Mouse (Mus musculus): ENCODE measurements around the gene Ccl2. TPM values are rescaled to one million over a fixed set of nuclear protein-coding genes. Genes with fewer than 3 reads are reported as not detected.

Ccl2 gene
- polyA plus RNA-seq, 1 experiment from 2014 or later: 5.0 TPM

DNA sequence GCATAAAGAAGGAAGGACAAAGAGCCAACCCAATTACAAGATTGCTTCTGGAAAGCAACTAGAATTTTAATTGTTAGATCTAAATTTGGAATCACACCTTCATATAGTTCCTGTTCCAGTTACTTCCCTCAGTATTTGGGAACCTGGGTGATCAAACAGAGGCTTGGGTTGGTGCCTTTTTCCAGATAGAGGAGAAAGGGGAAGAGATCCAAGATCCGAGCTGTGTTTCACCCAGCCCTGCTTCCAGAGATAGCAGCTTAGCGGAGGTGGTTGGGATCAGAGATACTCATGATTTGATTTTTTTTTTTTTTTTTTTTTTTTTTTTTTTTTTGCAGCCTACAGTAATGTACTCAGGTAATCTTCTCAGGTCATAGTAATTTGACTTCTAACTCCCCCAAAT, 486 bp downstream of the Ccl2 start:
- H3K4me1 ChIP-seq: peaks cover 21% of the 10 kb centered on the region
- H3K9ac ChIP-seq: no peak overlapping the region
- H3K4me2 ChIP-seq (replicated peaks): no peak overlapping the region
- H3K4me3 ChIP-seq (replicated peaks): no peak overlapping the region
- peaks cover 3% of the 10 kb centered on the region; the same call in 1 of the 2 replicates for H3K27me3 ChIP-seq
- ATAC-seq (ENCODE audit: insufficient number of reproducible peaks, low FRiP score, low TSS enrichment, low read depth): no peak
- 80% methylated on average over 2 of the region's 2 CpGs for WGBS
- H3K27ac ChIP-seq (replicated peaks): no peak overlapping the region
- no peaks in the 10 kb centered on the region for H3K36me3 ChIP-seq
- H3K9me3 ChIP-seq (replicated peaks): no peaks in the 10 kb centered on the region

DNA sequence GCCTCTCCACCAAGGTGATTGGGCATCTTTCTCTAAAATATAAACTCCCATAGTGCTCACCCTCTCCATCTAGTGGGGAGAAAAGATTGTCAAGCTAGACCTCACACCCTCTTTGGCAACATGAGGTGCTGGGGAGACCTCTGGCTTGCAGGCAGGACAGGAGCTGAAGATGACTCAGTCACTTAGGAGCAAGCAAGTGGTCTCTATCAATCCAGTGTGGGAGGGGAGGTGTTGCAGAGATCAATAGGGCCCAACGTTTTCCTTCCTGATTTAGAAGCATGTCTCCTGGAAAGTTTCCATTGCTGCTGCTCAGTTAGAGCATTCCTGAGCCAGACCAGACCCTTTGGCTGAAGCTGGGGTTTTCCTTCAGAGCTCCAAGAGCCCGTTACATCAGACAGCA, 3.2 kb downstream of the Ccl2 start, which contains the start of gene Gm17268:
Gene Gm17268 (minus strand): TSS at position 28 of the 400 bp plus-strand sequence.
- no peak within 1 kb of the TSS for H3K27ac ChIP-seq (replicated peaks)
- H3K27me3 ChIP-seq: peaks cover 3% of the 10 kb centered on the region; the same call in 1 of the 2 replicates
- H3K4me1 ChIP-seq: peaks cover 9% of the 10 kb centered on the region
- H3K9ac ChIP-seq: no peak within 1 kb of the TSS
- no peak within 1 kb of the TSS for H3K4me2 ChIP-seq (replicated peaks)
- no peak within 1 kb of the TSS for H3K4me3 ChIP-seq (replicated peaks)
- ATAC-seq (ENCODE audit: insufficient number of reproducible peaks, low FRiP score, low TSS enrichment, low read depth): no peak
- WGBS: 43% methylated on average over 2 of the region's 2 CpGs
- H3K9me3 ChIP-seq (replicated peaks): no peaks in the 10 kb centered on the region
- no peaks in the 10 kb centered on the region for H3K36me3 ChIP-seq

DNA sequence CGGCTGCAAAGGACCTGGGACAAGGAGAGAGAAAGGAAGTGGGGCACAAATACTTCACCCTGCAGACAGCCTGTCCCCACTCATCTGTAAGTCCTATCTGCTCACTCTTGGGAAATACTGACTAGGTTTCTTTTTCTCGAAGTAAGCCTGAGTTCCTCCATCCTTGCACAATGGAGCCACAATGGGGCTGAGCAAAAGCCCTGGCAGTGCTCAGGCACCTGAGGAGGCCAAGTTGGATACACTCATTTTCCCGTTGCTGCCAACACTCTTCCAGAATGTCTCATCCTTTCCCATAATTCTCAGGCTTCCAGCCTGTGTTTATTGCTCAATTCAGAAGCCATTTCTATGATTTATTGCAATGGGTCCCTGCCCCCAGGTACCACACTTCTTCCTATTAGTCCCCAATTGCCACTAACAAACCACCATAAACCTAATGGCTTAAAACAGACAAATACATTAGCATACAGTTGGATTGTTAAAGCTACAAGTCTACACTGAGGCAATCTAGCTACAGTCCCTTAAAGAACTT, 3.8 kb downstream of the Ccl2 start:
- H3K4me2 ChIP-seq (replicated peaks): no peak overlapping the region
- H3K4me1 ChIP-seq: peaks cover 9% of the 10 kb centered on the region
- no peak for ATAC-seq (ENCODE audit: insufficient number of reproducible peaks, low FRiP score, low TSS enrichment, low read depth)
- WGBS: 57% methylated on average over 3 of the region's 3 CpGs
- no peak overlapping the region for H3K9ac ChIP-seq
- H3K36me3 ChIP-seq: no peaks in the 10 kb centered on the region
- H3K27me3 ChIP-seq: peaks cover 3% of the 10 kb centered on the region; the same call in 1 of the 2 replicates
- no peaks in the 10 kb centered on the region for H3K9me3 ChIP-seq (replicated peaks)
- no peak overlapping the region for H3K27ac ChIP-seq (replicated peaks)
- no peak overlapping the region for H3K4me3 ChIP-seq (replicated peaks)

DNA sequence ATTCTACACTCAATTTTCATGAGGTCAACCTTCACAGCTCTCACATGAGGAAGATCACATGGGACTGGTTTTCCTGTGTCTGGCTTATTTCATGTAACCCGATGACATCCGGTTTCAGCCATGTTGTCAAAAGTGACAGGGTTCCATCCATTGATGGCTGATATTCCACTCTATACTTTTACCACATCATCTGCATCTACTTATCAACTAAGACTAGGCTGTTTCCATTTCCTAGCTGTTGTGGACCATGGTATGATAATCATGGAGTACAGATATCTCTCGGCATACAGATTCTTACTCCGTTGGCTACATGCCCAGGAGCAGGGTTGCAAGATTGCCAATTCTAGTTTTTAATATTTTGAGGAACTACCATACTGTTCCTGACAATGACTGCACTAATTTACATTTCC, 6.3 kb downstream of the Ccl2 start:
- Histone ChIP-seq H3K9ac (no peak overlapping the region), H3K4me1 (no peaks in the 10 kb centered on the region), H3K9me3 (replicated peaks) (no peaks in the 10 kb centered on the region), H3K4me3 (replicated peaks) (no peak overlapping the region), H3K36me3 (no peaks in the 10 kb centered on the region), H3K27me3 (peaks cover 3% of the 10 kb centered on the region; the same call in 1 of the 2 replicates), H3K27ac (replicated peaks) (no peak overlapping the region), H3K4me2 (replicated peaks) (no peak overlapping the region)
- ATAC-seq (ENCODE audit: insufficient number of reproducible peaks, low FRiP score, low TSS enrichment, low read depth): no peak
- 73% methylated on average over 4 of the region's 4 CpGs for WGBS

DNA sequence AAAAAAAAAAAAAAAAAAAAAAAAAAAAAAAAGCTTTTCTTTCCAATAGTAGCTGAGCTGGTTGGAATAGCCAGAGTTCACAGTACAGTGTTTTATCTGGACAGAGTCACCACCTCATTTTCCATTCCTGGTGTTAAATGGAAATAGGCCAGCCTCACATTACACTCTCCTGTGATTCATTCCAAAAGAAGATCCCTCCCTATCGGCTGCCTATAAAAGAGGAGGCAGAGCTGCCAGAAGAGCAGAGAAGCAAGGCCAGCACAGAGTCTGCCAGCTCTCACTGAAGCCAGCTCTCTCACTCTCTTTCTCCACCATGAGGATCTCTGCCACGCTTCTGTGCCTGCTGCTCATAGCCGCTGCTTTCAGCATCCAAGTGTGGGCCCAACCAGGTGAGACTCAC, 10.1 kb downstream of the Ccl2 start, which contains the start of gene Ccl7:
Gene Ccl7 (plus strand): TSS at position 242 of the 400 bp plus-strand sequence.
- Histone ChIP-seq H3K27me3 (0 out of 2 replicates have a peak, but pooled peaks cover 2% of the 10 kb centered on the region), H3K4me2 (replicated peaks) (no peak within 1 kb of the TSS), H3K36me3 (no peaks in the 10 kb centered on the region), H3K27ac (replicated peaks) (no peak within 1 kb of the TSS), H3K9me3 (replicated peaks) (no peaks in the 10 kb centered on the region), H3K4me3 (replicated peaks) (no peak within 1 kb of the TSS), H3K4me1 (no peaks in the 10 kb centered on the region), H3K9ac (no peak within 1 kb of the TSS)
- WGBS: 65% methylated on average over 3 of the region's 3 CpGs
- ATAC-seq (ENCODE audit: insufficient number of reproducible peaks, low FRiP score, low TSS enrichment, low read depth): no peak

DNA sequence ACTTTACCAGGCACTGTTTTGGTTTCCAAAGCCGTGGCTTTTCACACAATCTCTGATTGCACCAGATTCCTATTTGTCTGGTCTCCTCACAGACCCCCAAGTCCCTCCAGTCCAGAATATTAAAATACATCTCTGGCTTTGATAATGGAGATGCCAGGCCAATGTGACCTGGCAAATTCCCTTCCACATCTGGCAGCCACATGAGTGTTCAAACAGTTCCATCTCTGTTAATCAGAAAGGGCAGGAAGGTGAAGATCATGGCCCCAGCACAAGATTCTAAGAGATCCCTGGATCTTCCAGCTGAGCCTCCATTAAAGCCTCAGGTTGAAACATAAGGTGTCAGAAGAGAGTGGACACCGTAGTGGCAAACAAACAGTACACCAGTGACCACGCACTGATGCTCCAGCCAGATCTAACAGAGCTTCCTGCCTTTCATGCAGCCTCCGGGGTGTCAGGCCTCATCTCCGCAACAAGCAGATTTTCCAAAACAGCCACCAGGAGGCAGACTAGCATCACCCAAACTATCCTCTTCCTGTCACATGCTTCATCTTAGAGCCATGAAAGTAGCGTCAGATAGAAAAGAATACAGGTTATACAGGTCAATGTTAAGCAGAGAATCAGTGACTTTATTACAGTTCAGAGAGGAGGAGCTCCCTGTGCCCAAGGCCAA, 12.5 kb downstream of the Ccl2 start:
- Histone ChIP-seq H3K4me1 (no peaks in the 10 kb centered on the region), H3K36me3 (no peaks in the 10 kb centered on the region), H3K4me3 (replicated peaks) (no peak overlapping the region), H3K27ac (replicated peaks) (no peak overlapping the region), H3K9ac (no peak overlapping the region), H3K27me3 (0 out of 2 replicates have a peak, but pooled peaks cover 2% of the 10 kb centered on the region), H3K4me2 (replicated peaks) (no peak overlapping the region), H3K9me3 (replicated peaks) (no peaks in the 10 kb centered on the region)
- no peak for ATAC-seq (ENCODE audit: insufficient number of reproducible peaks, low FRiP score, low TSS enrichment, low read depth)
- 19% methylated on average over 6 of the region's 6 CpGs for WGBS

DNA sequence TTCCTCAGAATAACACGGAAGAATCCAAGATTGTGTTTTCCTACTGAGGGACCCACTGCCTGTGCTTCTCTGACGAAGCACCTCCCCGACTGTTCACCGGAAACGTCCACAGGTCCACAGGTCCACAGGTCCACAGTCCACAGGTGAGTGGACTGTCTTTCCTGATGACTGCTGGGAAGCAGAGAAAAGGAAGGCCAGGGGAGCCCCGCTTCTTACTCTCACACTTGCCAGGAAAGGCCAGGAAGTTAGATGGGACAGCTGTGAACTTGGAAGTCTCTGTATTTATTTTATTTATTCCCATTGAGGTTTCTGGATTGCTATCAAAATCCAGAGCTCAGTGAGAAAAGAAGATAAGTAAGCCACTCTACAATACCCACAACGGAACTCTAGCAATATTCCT, 18.5 kb downstream of the Ccl2 start:
- Histone ChIP-seq H3K27me3 (no peaks in the 10 kb centered on the region), H3K27ac (replicated peaks) (no peak overlapping the region), H3K9ac (no peak overlapping the region), H3K36me3 (no peaks in the 10 kb centered on the region), H3K4me1 (no peaks in the 10 kb centered on the region), H3K9me3 (replicated peaks) (no peaks in the 10 kb centered on the region), H3K4me3 (replicated peaks) (no peak overlapping the region), H3K4me2 (replicated peaks) (no peak overlapping the region)
- no peak for ATAC-seq (ENCODE audit: insufficient number of reproducible peaks, low FRiP score, low TSS enrichment, low read depth)
- 81% methylated on average over 7 of the region's 7 CpGs for WGBS

DNA sequence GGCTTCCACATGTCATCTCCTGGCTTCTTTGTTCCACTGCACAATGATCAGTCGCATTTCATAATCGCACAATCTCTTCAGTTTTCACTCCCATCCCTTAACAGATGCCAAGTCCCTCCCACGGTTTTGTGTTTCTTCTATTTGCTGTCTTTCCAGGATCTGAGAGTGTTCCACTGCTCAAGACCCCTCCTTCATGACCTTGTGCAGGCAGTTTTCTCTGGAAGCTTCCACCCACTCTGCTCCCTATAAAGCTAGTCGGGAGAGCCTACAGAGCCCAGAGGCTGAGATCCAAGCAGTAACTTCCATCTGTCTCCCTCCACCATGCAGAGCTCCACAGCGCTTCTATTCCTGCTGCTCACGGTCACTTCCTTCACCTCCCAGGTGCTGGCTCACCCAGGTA, 22.3 kb downstream of the Ccl2 start, which contains the start of gene Ccl11:
Gene Ccl11 (plus strand): TSS at position 178 of the 400 bp plus-strand sequence.
- ATAC-seq (ENCODE audit: insufficient number of reproducible peaks, low FRiP score, low TSS enrichment, low read depth): no peak
- H3K27ac ChIP-seq (replicated peaks): no peak within 1 kb of the TSS
- H3K4me1 ChIP-seq: no peaks in the 10 kb centered on the region
- H3K4me3 ChIP-seq (replicated peaks): no peak within 1 kb of the TSS
- H3K9ac ChIP-seq: no peak within 1 kb of the TSS
- H3K9me3 ChIP-seq (replicated peaks): no peaks in the 10 kb centered on the region
- H3K4me2 ChIP-seq (replicated peaks): no peak within 1 kb of the TSS
- no peaks in the 10 kb centered on the region for H3K27me3 ChIP-seq
- no peaks in the 10 kb centered on the region for H3K36me3 ChIP-seq
- WGBS: 67% methylated on average over 6 of the region's 6 CpGs

DNA sequence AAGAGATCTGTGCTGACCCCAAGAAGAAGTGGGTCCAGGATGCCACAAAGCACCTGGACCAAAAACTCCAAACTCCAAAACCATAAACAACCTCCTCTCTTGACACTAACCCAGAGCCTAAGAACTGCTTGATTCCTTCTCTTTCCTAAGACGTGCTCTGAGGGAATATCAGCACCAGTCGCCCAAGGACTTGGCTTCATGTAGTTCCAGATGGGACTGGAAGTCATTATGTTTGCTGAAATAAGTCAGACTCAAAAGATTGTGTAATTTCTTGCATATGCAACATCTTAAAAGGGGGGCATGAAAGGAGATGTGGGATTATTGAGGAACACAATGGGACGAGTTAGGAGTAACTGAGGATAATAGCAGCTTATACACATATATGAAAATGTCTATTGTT, 26.9 kb downstream of the Ccl2 start:
- ATAC-seq (ENCODE audit: insufficient number of reproducible peaks, low FRiP score, low TSS enrichment, low read depth): no peak
- Histone ChIP-seq H3K27me3 (peaks cover 3% of the 10 kb centered on the region; the same call in 1 of the 2 replicates), H3K4me1 (no peaks in the 10 kb centered on the region), H3K9me3 (replicated peaks) (no peaks in the 10 kb centered on the region), H3K27ac (replicated peaks) (no peak overlapping the region), H3K4me3 (replicated peaks) (no peak overlapping the region), H3K4me2 (replicated peaks) (no peak overlapping the region), H3K36me3 (no peaks in the 10 kb centered on the region), H3K9ac (no peak overlapping the region)
- WGBS: 34% methylated on average over 3 of the region's 3 CpGs

DNA sequence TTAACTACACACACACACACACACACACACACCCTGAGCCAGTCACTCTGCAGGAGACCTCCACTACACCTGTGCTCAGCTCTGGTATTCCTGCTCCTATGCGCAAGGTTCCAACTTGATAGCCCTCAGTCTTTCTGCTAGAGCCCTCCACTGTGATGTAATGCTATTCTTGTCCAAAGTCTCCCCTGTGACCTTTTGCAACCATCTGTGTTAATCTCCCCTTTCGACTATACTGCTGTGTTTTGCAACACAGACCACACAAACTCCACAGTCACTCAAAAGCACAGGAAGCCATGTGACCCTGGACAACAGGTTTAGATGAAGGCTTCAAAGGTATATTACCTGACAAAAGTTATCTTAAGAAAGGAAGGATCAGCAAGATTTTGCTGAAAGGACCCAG, 28.1 kb downstream of the Ccl2 start:
- 83% methylated on average over 2 of the region's 2 CpGs for WGBS

DNA sequence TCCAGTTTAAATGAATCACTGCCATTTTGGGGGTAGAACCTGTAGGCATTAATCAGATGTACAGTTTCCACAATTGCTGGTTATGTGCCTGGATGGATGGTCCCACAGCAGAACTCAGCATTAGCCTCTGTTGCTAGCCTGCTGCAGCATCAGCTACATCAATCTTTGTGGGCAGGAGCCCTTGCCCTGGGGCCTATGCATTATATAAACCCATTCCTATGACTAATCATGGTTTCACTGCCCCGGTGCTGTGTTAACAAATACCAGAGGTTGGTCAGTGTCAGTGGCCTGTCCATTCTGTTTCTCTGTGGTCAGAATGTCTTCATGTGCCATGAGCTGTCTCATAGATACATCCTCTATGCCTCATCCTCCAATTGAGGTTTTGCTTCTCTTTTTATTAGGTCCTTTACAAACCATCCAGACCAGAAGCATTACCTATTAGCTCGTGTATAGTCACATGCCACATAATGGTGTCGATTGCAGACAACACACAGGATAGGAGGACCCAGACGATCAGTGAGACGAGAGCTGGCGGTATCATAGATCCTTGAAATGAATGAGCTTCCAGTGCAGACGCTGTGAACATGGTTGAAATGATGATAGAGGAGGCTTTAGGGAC, 31.7 kb downstream of the Ccl2 start:
- Histone ChIP-seq H3K9me3 (replicated peaks) (no peaks in the 10 kb centered on the region), H3K4me1 (no peaks in the 10 kb centered on the region), H3K27me3 (peaks cover 3% of the 10 kb centered on the region; the same call in 1 of the 2 replicates), H3K4me2 (replicated peaks) (no peak overlapping the region), H3K4me3 (replicated peaks) (no peak overlapping the region), H3K36me3 (no peaks in the 10 kb centered on the region), H3K27ac (replicated peaks) (no peak overlapping the region), H3K9ac (no peak overlapping the region)
- no peak for ATAC-seq (ENCODE audit: insufficient number of reproducible peaks, low FRiP score, low TSS enrichment, low read depth)
- 78% methylated on average over 7 of the region's 7 CpGs for WGBS

More for the DNA sequence above, 28.1 kb downstream of the Ccl2 start:
- no peaks in the 10 kb centered on the region for H3K36me3 ChIP-seq
- ATAC-seq (ENCODE audit: insufficient number of reproducible peaks, low FRiP score, low TSS enrichment, low read depth): no peak
- no peak overlapping the region for H3K4me2 ChIP-seq (replicated peaks)
- peaks cover 3% of the 10 kb centered on the region; the same call in 1 of the 2 replicates for H3K27me3 ChIP-seq
- no peaks in the 10 kb centered on the region for H3K4me1 ChIP-seq
- H3K4me3 ChIP-seq (replicated peaks): no peak overlapping the region
- H3K27ac ChIP-seq (replicated peaks): no peak overlapping the region
- H3K9ac ChIP-seq: no peak overlapping the region
- H3K9me3 ChIP-seq (replicated peaks): no peaks in the 10 kb centered on the region
